Mouse (Mus musculus): Measurements from ENCODE around the gene Wdr27.

- no peak for TF ChIP-seq POLR2A (IDR thresholded peaks at IDR 0.05; ENCODE audit: control insufficient read depth, extremely low read depth, insufficient read depth, low read length, poor library complexity)
- TF ChIP-seq CTCF (IDR thresholded peaks at IDR 0.05; ENCODE audit: borderline replicate concordance, control insufficient read depth, extremely low read depth, insufficient read depth, low read length, poor library complexity), result no peak
Observed at GRCm38 (mm10) chr17:14795074-14795473, 147.9 kb downstream of the Wdr27 start.
